Mouse (Mus musculus) left cerebral cortex, postnatal 10 days (tissue): ENCODE data around the gene Rnase4. TPM values are rescaled to one million over a fixed set of nuclear protein-coding genes. Genes with fewer than 3 reads are reported as not detected.

ENCODE experiments used
- DNase-seq, 2 experiments: peaks; one replicate each; pipeline ENCODE4 v3.0.0; 2021 to 2022; ENCODE audit warnings: low spot score in 2 of 2, mixed read lengths in 1 of 2; ENCODE audit errors: extremely low spot score in 1 of 2
- intact Hi-C: fragments of 180-260 bp; cut with DNase I; formaldehyde crosslinking; loops from one replicate; pipeline ENCODE4 v1.15.1; 2025
- total RNA-seq, 2 experiments: library from RNA; stranded (reverse); gene quantifications; 2 replicates each; pipeline ENCODE4 v1.2.3; 2021

Gene Rnase4
- total RNA-seq, 2 experiments from 2014 or later = 11.2 to 14.0 TPM

DNA sequence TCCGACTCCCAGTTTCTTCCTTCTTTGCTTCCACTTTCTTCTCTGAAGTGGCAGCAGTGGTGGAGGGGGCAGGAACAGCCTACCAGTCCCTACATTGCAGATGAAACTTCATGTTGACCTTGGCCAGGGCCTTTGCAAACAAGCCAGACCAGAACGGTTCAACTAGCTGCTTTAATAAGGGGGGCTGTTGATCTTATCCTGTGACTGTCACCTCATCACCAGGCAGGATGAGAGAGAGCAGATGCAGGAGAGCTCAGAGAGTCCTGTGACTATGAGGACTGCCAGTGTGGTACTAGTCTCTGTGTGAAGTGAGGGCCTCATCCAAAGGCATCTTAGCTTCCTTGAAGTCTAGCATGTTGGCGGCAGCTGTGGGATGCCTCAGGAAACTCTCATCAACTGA, 57.1 kb downstream of the Rnase4 start:
- intact Hi-C loops = no loop called here
- no peak for DNase-seq

DNA sequence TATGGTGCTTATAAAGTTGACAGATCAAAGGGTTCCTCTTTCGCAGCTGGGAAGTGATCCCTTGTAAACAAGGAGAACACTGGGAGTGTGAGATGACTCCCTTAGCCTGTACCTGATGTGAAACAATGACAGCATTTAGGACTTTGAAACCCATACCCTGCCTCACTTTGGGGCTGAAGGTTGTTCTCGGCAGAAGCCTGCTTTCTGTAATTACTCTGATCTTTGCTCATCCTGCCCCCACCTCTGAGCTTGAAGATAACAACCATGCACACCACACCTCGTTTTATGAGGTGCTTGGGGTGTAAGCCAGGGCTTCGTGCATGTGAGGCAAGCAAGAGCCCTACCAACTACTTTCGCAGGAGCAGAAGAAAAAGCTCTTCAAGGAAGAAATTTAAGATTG, 58.3 kb downstream of the Rnase4 start:
- intact Hi-C loops = no loop called here

DNA sequence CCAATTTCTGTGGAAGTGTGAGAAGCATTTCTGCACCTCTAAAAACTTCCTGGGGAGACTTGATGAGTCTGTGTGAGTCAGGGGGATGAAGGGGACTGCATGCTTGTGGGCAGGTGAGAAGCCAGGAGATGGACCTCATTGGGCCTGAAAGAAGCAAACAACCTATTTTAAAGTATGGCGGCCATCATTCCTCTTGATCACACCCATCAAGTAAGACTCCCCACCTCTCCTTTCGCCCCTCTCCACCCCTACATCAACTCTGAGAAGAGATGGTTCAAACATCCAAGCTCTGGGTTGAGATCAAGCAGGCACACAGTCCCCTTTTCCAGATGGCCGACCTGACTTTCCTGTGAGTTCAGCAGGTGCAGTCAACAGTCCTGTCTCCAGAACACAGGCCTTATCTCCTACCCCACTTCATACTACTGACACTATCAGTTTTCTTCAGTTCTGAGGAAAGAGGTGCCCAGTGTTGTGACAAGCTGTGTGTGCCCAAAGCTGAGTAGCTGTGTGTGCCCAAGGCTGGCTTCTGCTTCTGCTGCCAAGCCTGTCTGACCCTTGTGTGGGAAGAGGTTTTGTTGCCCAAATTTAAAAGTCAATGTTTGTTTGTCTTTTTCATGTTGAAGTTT, 59.4 kb downstream of the Rnase4 start:
- DNase-seq = no peak
- intact Hi-C loops = no loop called here

More for the DNA sequence above, 58.3 kb downstream of the Rnase4 start:
- DNase-seq = no peak

DNA sequence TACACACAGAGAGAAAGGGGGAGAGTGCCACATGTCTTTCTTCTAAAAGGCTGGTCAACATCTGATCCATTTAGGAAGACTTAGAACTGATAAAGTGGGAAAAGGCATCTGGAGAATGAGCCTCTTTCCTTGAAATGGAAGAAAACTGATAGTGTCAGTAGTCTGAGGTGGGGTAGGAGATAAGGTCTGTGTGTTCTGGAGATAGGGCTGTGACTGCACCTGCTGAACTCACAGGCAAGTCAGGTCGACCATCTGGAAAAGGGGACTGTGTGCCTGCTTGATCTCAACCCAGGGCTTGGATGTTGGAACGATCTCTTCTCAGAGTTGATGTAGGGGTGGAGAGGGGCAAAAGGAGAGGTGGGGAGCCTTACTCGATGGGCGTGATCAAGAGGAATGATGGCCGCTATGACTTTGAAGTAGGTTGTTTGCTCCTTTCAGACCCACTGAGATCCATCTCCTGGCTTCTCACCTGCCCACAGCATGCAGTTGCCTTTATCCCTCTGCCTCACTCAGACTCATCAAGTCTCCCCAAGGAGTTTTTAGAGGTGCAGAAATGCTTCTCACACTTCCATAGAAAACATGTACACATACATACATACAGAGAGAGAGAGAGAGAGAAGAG, 61.5 kb downstream of the Rnase4 start:
- DNase-seq = no peak
- intact Hi-C loops = no loop called here

Other genes starting within 250 kb of the Rnase4 start
- gene Tep1, start 220.5 kb upstream of the Rnase4 start, total RNA-seq = 1 to 10 TPM; 2.7 to 5.3 TPM
- 1 to 10 TPM; 1.4 to 2.1 TPM for gene Klhl33, start 193.6 kb upstream of the Rnase4 start, total RNA-seq
- 10 to 100 TPM; 29.9 to 34.2 TPM for gene Osgep, start 166.2 kb upstream of the Rnase4 start, total RNA-seq
- gene Apex1, start 166.1 kb upstream of the Rnase4 start, total RNA-seq = 10 to 100 TPM; 65.8 to 66.3 TPM
- gene Pip4p1, start 160.2 kb upstream of the Rnase4 start, total RNA-seq = 10 to 100 TPM; 79.6 to 89.0 TPM
- gene Pnp, start 160.0 kb upstream of the Rnase4 start, total RNA-seq = 10 to 100 TPM; 11.0 to 15.6 TPM
- gene Gm49342, start 146.6 kb upstream of the Rnase4 start, total RNA-seq = 10 to 100 TPM in 1 of 2 experiments, 1 to 10 TPM in 1; 6.5 to 13.7 TPM
- gene Pnp2, start 135.1 kb upstream of the Rnase4 start, total RNA-seq = 1 to 10 TPM in 1 of 2 experiments, under 1 TPM in 1; 0.79 to 1.7 TPM
- under 1 TPM in 1 of 2 experiments, not detected in 1; 0.30 TPM for gene Rnase10, start 83.3 kb upstream of the Rnase4 start, total RNA-seq
- not detected for gene Rnase9, start 49.2 kb upstream of the Rnase4 start, total RNA-seq
- gene Rnase11, start 40.9 kb upstream of the Rnase4 start, total RNA-seq = not detected
- gene Rnase12, start 33.4 kb upstream of the Rnase4 start, total RNA-seq = not detected
- not detected for gene Olfr750, start 16.6 kb upstream of the Rnase4 start, total RNA-seq
- 1 to 10 TPM; 2.5 to 3.7 TPM for gene Ang, start 73 bp downstream of the Rnase4 start, total RNA-seq
- gene Eddm3b, start 23.3 kb downstream of the Rnase4 start, total RNA-seq = not detected
- gene Rnase6, start 32.8 kb downstream of the Rnase4 start, total RNA-seq = not detected
- not detected for gene Rnase1, start 55.7 kb downstream of the Rnase4 start, total RNA-seq
- gene Rnase2b, start 71.2 kb downstream of the Rnase4 start, total RNA-seq = not detected
- gene Ang2, start 108.1 kb downstream of the Rnase4 start, total RNA-seq = not detected
- not detected for gene Ear14, start 112.3 kb downstream of the Rnase4 start, total RNA-seq
- gene Rnase2a, start 165.0 kb downstream of the Rnase4 start, total RNA-seq = not detected